Mouse (Mus musculus) embryo, embryonic 9.5 days (tissue): Measurements from ENCODE around the gene Ptprn2.

ENCODE experiments used
- DNase-seq: peaks from one replicate; pipeline ENCODE4 v3.0.0-alpha.2; 2017; ENCODE audit errors: extremely low spot score

Ptprn2 gene

GRCm38 (mm10) chr12:116976981-116977380 is 491.5 kb downstream of the Ptprn2 start:
- DNase-seq = no peak

- DNase-seq = no peak
These were observed 492.7 kb downstream of the Ptprn2 start for GRCm38 (mm10) chr12:116978201-116978600.

GRCm38 (mm10) chr12:116981315-116981714 is 495.8 kb downstream of the Ptprn2 start:
- DNase-seq = no peak

- no peak for DNase-seq
These were observed 503.6 kb downstream of the Ptprn2 start for GRCm38 (mm10) chr12:116989144-116989543.

GRCm38 (mm10) chr12:117001546-117002148 is 516.1 kb downstream of the Ptprn2 start:
- DNase-seq = no peak

- DNase-seq = no peak
These were observed 531.5 kb downstream of the Ptprn2 start for GRCm38 (mm10) chr12:117016753-117017595.

GRCm38 (mm10) chr12:117017912-117018311 is 532.4 kb downstream of the Ptprn2 start:
- no peak for DNase-seq

GRCm38 (mm10) chr12:117023235-117023634 is 537.7 kb downstream of the Ptprn2 start:
- DNase-seq = no peak

- no peak for DNase-seq
These were observed 539.4 kb downstream of the Ptprn2 start for GRCm38 (mm10) chr12:117024916-117025315.

GRCm38 (mm10) chr12:117025676-117026075 is 540.2 kb downstream of the Ptprn2 start:
- no peak for DNase-seq

GRCm38 (mm10) chr12:117027351-117027750 is 541.8 kb downstream of the Ptprn2 start:
- no peak for DNase-seq

- no peak for DNase-seq
These were observed 542.9 kb downstream of the Ptprn2 start for GRCm38 (mm10) chr12:117028333-117028961.

- no peak for DNase-seq
These were observed 547.7 kb downstream of the Ptprn2 start for GRCm38 (mm10) chr12:117033172-117033571.

GRCm38 (mm10) chr12:117034506-117034905 is 549.0 kb downstream of the Ptprn2 start:
- DNase-seq = no peak

- DNase-seq = peak; percentile 66
These were observed 549.7 kb downstream of the Ptprn2 start for GRCm38 (mm10) chr12:117035243-117035642.

GRCm38 (mm10) chr12:117039411-117039810 is 553.9 kb downstream of the Ptprn2 start:
- DNase-seq = peak; percentile 17

GRCm38 (mm10) chr12:117041409-117041808 is 555.9 kb downstream of the Ptprn2 start:
- no peak for DNase-seq

GRCm38 (mm10) chr12:117042706-117043105 is 557.2 kb downstream of the Ptprn2 start:
- no peak for DNase-seq

- DNase-seq = peak; percentile 52
These were observed 562.1 kb downstream of the Ptprn2 start for GRCm38 (mm10) chr12:117047384-117048251.

GRCm38 (mm10) chr12:117049829-117050228 is 564.3 kb downstream of the Ptprn2 start:
- no peak for DNase-seq

- DNase-seq = no peak
These were observed 567.8 kb downstream of the Ptprn2 start for GRCm38 (mm10) chr12:117053223-117053850.
